Mouse (Mus musculus) limb, embryonic 13.5 days (tissue): ENCODE measurements around the gene 1700030K09Rik. TPM values are rescaled to one million over a fixed set of nuclear protein-coding genes. Genes with fewer than 3 reads are reported as not detected.

Experiments used
- ATAC-seq: fragments of 200-750 bp; cut with Nextera tagmentation; 2 replicates; pipeline ENCODE4 v1.8.0; 2017; ENCODE audit warnings: low read depth, moderate number of reproducible peaks, moderate TSS enrichment; ENCODE audit not compliant: low FRiP score
- H3K27ac ChIP-seq: fragments of 300-500 bp; sonication (generic); 2 replicates; pipeline ENCODE4 v1.5.1; 2015; ENCODE audit warnings: inconsistent platforms, mild to moderate bottlenecking, moderate library complexity
- H3K27me3 ChIP-seq: fragments of 300-500 bp; sonication (generic); 2 replicates; pipeline ENCODE4 v1.6.1; 2015; ENCODE audit warnings: mild to moderate bottlenecking, inconsistent platforms
- H3K36me3 ChIP-seq: fragments of 300-500 bp; sonication (generic); 2 replicates; pipeline ENCODE4 v1.6.1; 2015; ENCODE audit warnings: inconsistent platforms, mild to moderate bottlenecking, moderate library complexity
- H3K4me1 ChIP-seq: fragments of 300-500 bp; sonication (generic); 2 replicates; pipeline ENCODE4 v1.6.1; 2015; ENCODE audit warnings: inconsistent platforms
- H3K4me2 ChIP-seq: fragments of 300-500 bp; sonication (generic); replicated peaks from 2 replicates; pipeline ENCODE4 v1.6.1; 2015; ENCODE audit warnings: inconsistent platforms, mild to moderate bottlenecking, moderate library complexity
- H3K4me3 ChIP-seq: fragments of 300-500 bp; sonication (generic); 2 replicates; pipeline ENCODE4 v1.5.1; 2015; ENCODE audit warnings: moderate library complexity, mild to moderate bottlenecking, inconsistent platforms
- H3K9ac ChIP-seq: fragments of 300-500 bp; sonication (generic); 2 replicates; pipeline ENCODE4 v1.6.1; 2015; ENCODE audit warnings: mild to moderate bottlenecking, inconsistent platforms
- H3K9me3 ChIP-seq: fragments of 300-500 bp; sonication (generic); 2 replicates; pipeline ENCODE4 v1.6.1; 2016; ENCODE audit warnings: inconsistent platforms
- WGBS: fragments of 180-500 bp; shearing (Covaris S2); methylation state at CpG from one replicate; pipeline ENCODE4 v1.1.7; 2015; 5-methylcytosine and 5-hydroxymethylcytosine counted together
- polyA plus RNA-seq: library from polyadenylated mRNA; unstranded; fragments of >200 nt; fragmentation: Nextera tagmentation; extraction: Ambion mirVana; gene quantifications from 2 replicates; pipeline ENCODE4 v1.2.1, GENCODE M21; 2015

The 1700030K09Rik gene
- polyA plus RNA-seq, result 18.1 and 19.2 TPM in 2 replicates

GRCm38 (mm10) chr8:72443338-72443993, at the start of gene 1700030K09Rik, which contains the start of gene Calr3:
TSS of gene 1700030K09Rik (plus strand) at chr8:72443880.
TSS of gene Calr3 (minus strand) at chr8:72443870.
- Histone ChIP-seq H3K9me3 (no peaks in the 10 kb centered on the region), H3K4me2 (peak within 1 kb of the TSS; percentile 75), H3K36me3 (peaks cover 19% of the 10 kb centered on the region), H3K27ac (peak within 1 kb of the TSS; percentile 2; the same call in 1 of the 2 replicates), H3K27me3 (no peaks in the 10 kb centered on the region), H3K4me1 (0 out of 2 replicates have a peak, but pooled peaks cover 10% of the 10 kb centered on the region), H3K4me3 (peak within 1 kb of the TSS; percentile 43), H3K9ac (peak within 1 kb of the TSS; percentile 70)
- 5% methylated on average over 34 of the region's 34 CpGs for WGBS
- ATAC-seq, result peak; percentile 100

- no peaks in the 10 kb centered on the region for H3K27me3 ChIP-seq
- H3K36me3 ChIP-seq, result peaks cover 36% of the 10 kb centered on the region
- no peak overlapping the region for H3K4me2 ChIP-seq
- ATAC-seq, result no peak
- H3K9ac ChIP-seq, result no peak overlapping the region
- no peak overlapping the region for H3K27ac ChIP-seq
- H3K9me3 ChIP-seq, result no peaks in the 10 kb centered on the region
- WGBS, result 88% methylated on average over 1 of the region's 1 CpGs
- H3K4me1 ChIP-seq, result 0 out of 2 replicates have a peak, but pooled peaks cover 5% of the 10 kb centered on the region
- H3K4me3 ChIP-seq, result no peak overlapping the region
Observed at GRCm38 (mm10) chr8:72401381-72401780, 42.3 kb upstream of the 1700030K09Rik start.

GRCm38 (mm10) chr8:72402981-72403380, 40.7 kb upstream of the 1700030K09Rik start:
- Histone ChIP-seq H3K4me2 (no peak overlapping the region), H3K27ac (no peak overlapping the region), H3K27me3 (no peaks in the 10 kb centered on the region), H3K9ac (no peak overlapping the region), H3K36me3 (peaks cover 20% of the 10 kb centered on the region), H3K4me3 (no peak overlapping the region), H3K4me1 (0 out of 2 replicates have a peak, but pooled peaks cover 5% of the 10 kb centered on the region), H3K9me3 (no peaks in the 10 kb centered on the region)
- no peak for ATAC-seq
- WGBS, result 90% methylated on average over 3 of the region's 3 CpGs

- Histone ChIP-seq H3K4me3 (no peak overlapping the region), H3K36me3 (peaks cover 12% of the 10 kb centered on the region), H3K4me1 (0 out of 2 replicates have a peak, but pooled peaks cover 5% of the 10 kb centered on the region), H3K27me3 (no peaks in the 10 kb centered on the region), H3K9me3 (no peaks in the 10 kb centered on the region), H3K4me2 (no peak overlapping the region), H3K9ac (no peak overlapping the region), H3K27ac (no peak overlapping the region)
- no peak for ATAC-seq
- WGBS, result 82% methylated on average over 1 of the region's 1 CpGs
Observed at GRCm38 (mm10) chr8:72407878-72408277, 35.8 kb upstream of the 1700030K09Rik start.

GRCm38 (mm10) chr8:72409443-72409842, 34.2 kb upstream of the 1700030K09Rik start:
- peaks cover 8% of the 10 kb centered on the region; the same call in 1 of the 2 replicates for H3K4me1 ChIP-seq
- H3K9ac ChIP-seq, result no peak overlapping the region
- no peaks in the 10 kb centered on the region for H3K27me3 ChIP-seq
- 65% methylated on average over 3 of the region's 3 CpGs for WGBS
- H3K9me3 ChIP-seq, result no peaks in the 10 kb centered on the region
- H3K27ac ChIP-seq, result no peak overlapping the region
- ATAC-seq, result no peak
- no peak overlapping the region for H3K4me2 ChIP-seq
- no peak overlapping the region for H3K4me3 ChIP-seq
- H3K36me3 ChIP-seq, result peaks cover 18% of the 10 kb centered on the region

GRCm38 (mm10) chr8:72413839-72414238, 29.8 kb upstream of the 1700030K09Rik start:
- Histone ChIP-seq H3K36me3 (peaks cover 21% of the 10 kb centered on the region), H3K9ac (no peak overlapping the region), H3K27ac (no peak overlapping the region), H3K4me2 (no peak overlapping the region), H3K4me3 (no peak overlapping the region), H3K9me3 (no peaks in the 10 kb centered on the region), H3K4me1 (peaks cover 41% of the 10 kb centered on the region), H3K27me3 (no peaks in the 10 kb centered on the region)
- no peak for ATAC-seq
- WGBS, result 87% methylated on average over 7 of the region's 7 CpGs

- Histone ChIP-seq H3K9ac (no peak overlapping the region), H3K36me3 (peaks cover 21% of the 10 kb centered on the region), H3K27me3 (no peaks in the 10 kb centered on the region), H3K4me1 (peaks cover 55% of the 10 kb centered on the region), H3K9me3 (no peaks in the 10 kb centered on the region), H3K27ac (no peak overlapping the region), H3K4me2 (no peak overlapping the region), H3K4me3 (no peak overlapping the region)
- 72% methylated on average over 2 of the region's 2 CpGs for WGBS
- no peak for ATAC-seq
Observed at GRCm38 (mm10) chr8:72415252-72415651, 28.4 kb upstream of the 1700030K09Rik start.

- Histone ChIP-seq H3K27ac (no peak overlapping the region), H3K4me2 (no peak overlapping the region), H3K9ac (0 out of 2 replicates have a peak overlapping the region, but pooled peaks have one; percentile 26), H3K4me1 (peaks cover 66% of the 10 kb centered on the region), H3K9me3 (no peaks in the 10 kb centered on the region), H3K36me3 (peaks cover 9% of the 10 kb centered on the region), H3K27me3 (no peaks in the 10 kb centered on the region), H3K4me3 (no peak overlapping the region)
- no peak for ATAC-seq
- 96% methylated on average over 4 of the region's 4 CpGs for WGBS
Observed at GRCm38 (mm10) chr8:72418073-72418472, 25.6 kb upstream of the 1700030K09Rik start.

- 1% methylated on average over 52 of the region's 73 CpGs for WGBS
- peak overlapping the region; percentile 85 for H3K4me2 ChIP-seq
- H3K27me3 ChIP-seq, result no peaks in the 10 kb centered on the region
- H3K36me3 ChIP-seq, result no peaks in the 10 kb centered on the region; the same call in 1 of the 2 replicates
- H3K9ac ChIP-seq, result peak overlapping the region; percentile 88
- ATAC-seq, result peak; percentile 54
- peaks cover 53% of the 10 kb centered on the region for H3K4me1 ChIP-seq
- peak overlapping the region; percentile 77 for H3K27ac ChIP-seq
- H3K9me3 ChIP-seq, result no peaks in the 10 kb centered on the region
- peak overlapping the region; percentile 83 for H3K4me3 ChIP-seq
Observed at GRCm38 (mm10) chr8:72420571-72421361, 22.9 kb upstream of the 1700030K09Rik start.

GRCm38 (mm10) chr8:72421362-72422335, 22.0 kb upstream of the 1700030K09Rik start, which contains the start of gene Eps15l1:
TSS of gene Eps15l1 (minus strand) at chr8:72421460.
- peak; percentile 97 for ATAC-seq

GRCm38 (mm10) chr8:72422926-72423325, 20.8 kb upstream of the 1700030K09Rik start:
- no peaks in the 10 kb centered on the region for H3K9me3 ChIP-seq
- no peak overlapping the region for H3K27ac ChIP-seq
- WGBS, result 54% methylated on average over 1 of the region's 1 CpGs
- H3K27me3 ChIP-seq, result no peaks in the 10 kb centered on the region
- peaks cover 35% of the 10 kb centered on the region for H3K4me1 ChIP-seq
- no peak overlapping the region for H3K4me3 ChIP-seq
- no peaks in the 10 kb centered on the region; the same call in 1 of the 2 replicates for H3K36me3 ChIP-seq
- H3K9ac ChIP-seq, result no peak overlapping the region
- no peak overlapping the region for H3K4me2 ChIP-seq
- ATAC-seq, result no peak

More at GRCm38 (mm10) chr8:72421362-72422335, 22.0 kb upstream of the 1700030K09Rik start, which contains the start of gene Eps15l1:
- H3K4me1 ChIP-seq, result peaks cover 48% of the 10 kb centered on the region
- H3K36me3 ChIP-seq, result no peaks in the 10 kb centered on the region; the same call in 1 of the 2 replicates
- no peaks in the 10 kb centered on the region for H3K9me3 ChIP-seq
- no peaks in the 10 kb centered on the region for H3K27me3 ChIP-seq
- H3K9ac ChIP-seq, result peak within 1 kb of the TSS; percentile 88
- peak within 1 kb of the TSS; percentile 85 for H3K4me2 ChIP-seq
- H3K4me3 ChIP-seq, result peak within 1 kb of the TSS; percentile 83
- H3K27ac ChIP-seq, result peak within 1 kb of the TSS; percentile 94
- under 1% methylated on average over 48 of the region's 48 CpGs for WGBS
